Mouse (Mus musculus) liver, embryonic 15.5 days (tissue): ENCODE data around the gene Faim2. TPM values are rescaled to one million over a fixed set of nuclear protein-coding genes. Genes with fewer than 3 reads are reported as not detected.
A peak's percentile ranks its signal among the peaks of the same experiment; 100 is the strongest.

Source experiments
- ATAC-seq: fragments of 200-750 bp; cut with Nextera tagmentation; 2 replicates; pipeline ENCODE4 v1.8.0; 2017; ENCODE audit warnings: moderate number of reproducible peaks, mild to moderate bottlenecking, moderate library complexity; ENCODE audit not compliant: insufficient read depth
- H3K27ac ChIP-seq: fragments of 300-500 bp; sonication (generic); replicated peaks from 2 replicates; pipeline ENCODE4 v1.5.1; 2015; ENCODE audit warnings: mild to moderate bottlenecking, inconsistent platforms
- H3K27me3 ChIP-seq: fragments of 300-500 bp; sonication (generic); 2 replicates; pipeline ENCODE4 v1.6.1; 2015; ENCODE audit warnings: mild to moderate bottlenecking, inconsistent platforms
- H3K36me3 ChIP-seq: fragments of 300-500 bp; sonication (generic); replicated peaks from 2 replicates; pipeline ENCODE4 v1.6.1; 2015; ENCODE audit warnings: moderate library complexity, mild to moderate bottlenecking, inconsistent platforms
- H3K4me1 ChIP-seq: fragments of 300-500 bp; sonication (generic); replicated peaks from 2 replicates; pipeline ENCODE4 v1.6.1; 2015; ENCODE audit warnings: inconsistent platforms
- H3K4me2 ChIP-seq: fragments of 300-500 bp; sonication (generic); 2 replicates; pipeline ENCODE4 v1.6.1; 2015; ENCODE audit warnings: moderate library complexity, mild to moderate bottlenecking, inconsistent platforms
- H3K4me3 ChIP-seq: fragments of 300-500 bp; sonication (generic); replicated peaks from 2 replicates; pipeline ENCODE4 v1.5.1; 2015; ENCODE audit warnings: mild to moderate bottlenecking, inconsistent platforms
- H3K9ac ChIP-seq: fragments of 300-500 bp; sonication (generic); 2 replicates; pipeline ENCODE4 v1.6.1; 2015; ENCODE audit warnings: moderate library complexity, mild to moderate bottlenecking, inconsistent platforms
- H3K9me3 ChIP-seq: fragments of 300-500 bp; sonication (generic); replicated peaks from 2 replicates; pipeline ENCODE4 v1.6.1; 2016; ENCODE audit warnings: inconsistent platforms
- WGBS: fragments of 180-500 bp; shearing (Covaris S2); methylation state at CpG from one replicate; pipeline ENCODE4 v1.1.7; 2015; ENCODE audit warnings: mixed read lengths; ENCODE audit not compliant: insufficient replicate concordance; 5-methylcytosine and 5-hydroxymethylcytosine counted together
- polyA plus RNA-seq: library from polyadenylated mRNA; unstranded; fragments of >200 nt; fragmentation: Nextera tagmentation; extraction: Ambion mirVana; gene quantifications from 2 replicates; pipeline ENCODE4 v1.2.1, GENCODE M21; 2015

The Faim2 gene
- polyA plus RNA-seq, 1 experiment from 2014 or later, result 0.13 TPM

GRCm38 (mm10) chr15:99484745-99485144 is 43.2 kb downstream of the Faim2 start:
- no peak overlapping the region for H3K27ac ChIP-seq
- 29% methylated on average over 6 of the region's 6 CpGs for WGBS

DNA sequence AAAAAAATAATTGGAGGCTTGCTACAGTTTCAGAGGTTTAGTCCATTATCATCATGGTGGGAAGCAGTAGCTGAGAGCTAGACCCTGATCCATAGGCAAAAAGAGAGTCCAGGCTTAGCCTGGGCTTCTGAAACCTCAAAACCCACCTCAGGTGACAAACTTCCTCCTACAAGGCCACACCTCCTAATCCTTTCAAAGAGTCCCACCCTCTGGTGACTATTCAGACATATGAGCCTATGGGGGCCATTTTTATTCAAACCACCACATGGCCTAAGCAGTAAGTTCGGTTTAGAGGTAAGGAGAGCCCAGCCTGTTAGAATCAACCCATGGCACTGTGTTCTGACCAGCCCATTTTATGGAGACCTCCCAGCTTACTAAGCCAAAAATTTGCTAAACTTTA is 52.2 kb downstream of the Faim2 start:
- H3K27ac ChIP-seq, result no peak overlapping the region
- H3K36me3 ChIP-seq, result no peaks in the 10 kb centered on the region
- WGBS, result 42% methylated on average over 1 of the region's 1 CpGs
- H3K4me2 ChIP-seq, result no peak overlapping the region
- H3K9me3 ChIP-seq, result no peaks in the 10 kb centered on the region
- ATAC-seq, result no peak
- H3K9ac ChIP-seq, result no peak overlapping the region
- H3K4me3 ChIP-seq, result no peak overlapping the region
- 0 out of 2 replicates have a peak, but pooled peaks cover 3% of the 10 kb centered on the region for H3K27me3 ChIP-seq
- H3K4me1 ChIP-seq, result peaks cover 19% of the 10 kb centered on the region

More at GRCm38 (mm10) chr15:99484745-99485144, 43.2 kb downstream of the Faim2 start:
- H3K36me3 ChIP-seq, result no peaks in the 10 kb centered on the region
- no peaks in the 10 kb centered on the region for H3K9me3 ChIP-seq
- no peak overlapping the region for H3K9ac ChIP-seq
- H3K4me2 ChIP-seq, result no peak overlapping the region
- ATAC-seq, result no peak
- no peak overlapping the region for H3K4me3 ChIP-seq
- H3K27me3 ChIP-seq, result peaks cover 3% of the 10 kb centered on the region
- no peaks in the 10 kb centered on the region for H3K4me1 ChIP-seq

- Histone ChIP-seq H3K4me2 (peak within 1 kb of the TSS; percentile 91), H3K9me3 (no peaks in the 10 kb centered on the region), H3K27ac (peak within 1 kb of the TSS; percentile 82), H3K4me3 (peak within 1 kb of the TSS; percentile 86), H3K36me3 (peaks cover 3% of the 10 kb centered on the region; the same call in 1 of the 2 replicates), H3K27me3 (0 out of 2 replicates have a peak, but pooled peaks cover 3% of the 10 kb centered on the region), H3K4me1 (peaks cover 24% of the 10 kb centered on the region), H3K9ac (peak within 1 kb of the TSS; percentile 79)
- WGBS, result under 1% methylated on average over 26 of the region's 26 CpGs
- ATAC-seq, result peak; percentile 79
Measured at GRCm38 (mm10) chr15:99474576-99474926, 53.4 kb downstream of the Faim2 start, which contains the start of gene Bcdin3d. Gene Bcdin3d, minus strand, starts transcription at chr15:99474730.

GRCm38 (mm10) chr15:99473801-99474575 is 54.0 kb downstream of the Faim2 start:
- H3K4me3 ChIP-seq, result peak overlapping the region; percentile 86
- peak; percentile 68 for ATAC-seq
- H3K9me3 ChIP-seq, result no peaks in the 10 kb centered on the region
- H3K27ac ChIP-seq, result peak overlapping the region; percentile 82
- WGBS, result 1% methylated on average over 38 of the region's 38 CpGs
- H3K27me3 ChIP-seq, result no peaks in the 10 kb centered on the region
- H3K9ac ChIP-seq, result peak overlapping the region; percentile 79
- H3K4me2 ChIP-seq, result peak overlapping the region; percentile 91
- H3K4me1 ChIP-seq, result peaks cover 24% of the 10 kb centered on the region
- H3K36me3 ChIP-seq, result peaks cover 3% of the 10 kb centered on the region; the same call in 1 of the 2 replicates

GRCm38 (mm10) chr15:99472972-99473371 is 55.0 kb downstream of the Faim2 start:
- no peak overlapping the region; the same call in 1 of the 2 replicates for H3K4me2 ChIP-seq
- H3K4me3 ChIP-seq, result no peak overlapping the region
- H3K4me1 ChIP-seq, result peaks cover 24% of the 10 kb centered on the region
- ATAC-seq, result no peak
- peaks cover 3% of the 10 kb centered on the region; the same call in 1 of the 2 replicates for H3K36me3 ChIP-seq
- WGBS, result 53% methylated on average over 7 of the region's 7 CpGs
- no peaks in the 10 kb centered on the region for H3K27me3 ChIP-seq
- no peak overlapping the region for H3K27ac ChIP-seq
- no peaks in the 10 kb centered on the region for H3K9me3 ChIP-seq
- H3K9ac ChIP-seq, result no peak overlapping the region

DNA sequence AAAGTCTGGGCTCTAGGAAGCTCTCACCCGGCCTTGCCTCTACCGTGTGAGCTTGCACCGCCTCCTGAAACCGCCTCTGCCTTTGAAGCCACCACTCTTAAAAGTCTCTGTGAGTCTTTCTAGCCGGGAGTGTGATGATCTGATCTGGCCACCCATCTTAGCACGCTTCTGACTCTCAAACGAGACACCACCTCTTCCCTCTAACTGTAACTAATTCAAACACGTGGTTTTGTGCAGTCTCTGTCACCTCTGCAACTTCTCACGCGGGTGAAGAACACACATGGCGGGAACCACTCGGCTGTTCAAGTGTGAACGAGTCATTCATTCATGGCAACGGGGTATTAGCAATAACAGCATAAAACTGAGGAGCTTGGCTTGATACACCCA is 56.3 kb downstream of the Faim2 start:
- 57% methylated on average over 14 of the region's 14 CpGs for WGBS
- no peak for ATAC-seq

GRCm38 (mm10) chr15:99470971-99471676 is 56.8 kb downstream of the Faim2 start:
- Histone ChIP-seq H3K9ac (no peak overlapping the region), H3K4me1 (peaks cover 24% of the 10 kb centered on the region), H3K36me3 (peaks cover 3% of the 10 kb centered on the region; the same call in 1 of the 2 replicates), H3K4me2 (0 out of 2 replicates have a peak overlapping the region, but pooled peaks have one; percentile 10), H3K4me3 (no peak overlapping the region), H3K27me3 (no peaks in the 10 kb centered on the region), H3K9me3 (no peaks in the 10 kb centered on the region), H3K27ac (no peak overlapping the region)
- ATAC-seq, result no peak
- WGBS, result 52% methylated on average over 17 of the region's 17 CpGs

More for the DNA sequence above, 56.3 kb downstream of the Faim2 start:
- H3K4me3 ChIP-seq, result no peak overlapping the region
- no peaks in the 10 kb centered on the region for H3K9me3 ChIP-seq
- peaks cover 24% of the 10 kb centered on the region for H3K4me1 ChIP-seq
- no peak overlapping the region for H3K9ac ChIP-seq
- H3K36me3 ChIP-seq, result peaks cover 3% of the 10 kb centered on the region; the same call in 1 of the 2 replicates
- no peaks in the 10 kb centered on the region for H3K27me3 ChIP-seq
- H3K4me2 ChIP-seq, result no peak overlapping the region
- H3K27ac ChIP-seq, result no peak overlapping the region

DNA sequence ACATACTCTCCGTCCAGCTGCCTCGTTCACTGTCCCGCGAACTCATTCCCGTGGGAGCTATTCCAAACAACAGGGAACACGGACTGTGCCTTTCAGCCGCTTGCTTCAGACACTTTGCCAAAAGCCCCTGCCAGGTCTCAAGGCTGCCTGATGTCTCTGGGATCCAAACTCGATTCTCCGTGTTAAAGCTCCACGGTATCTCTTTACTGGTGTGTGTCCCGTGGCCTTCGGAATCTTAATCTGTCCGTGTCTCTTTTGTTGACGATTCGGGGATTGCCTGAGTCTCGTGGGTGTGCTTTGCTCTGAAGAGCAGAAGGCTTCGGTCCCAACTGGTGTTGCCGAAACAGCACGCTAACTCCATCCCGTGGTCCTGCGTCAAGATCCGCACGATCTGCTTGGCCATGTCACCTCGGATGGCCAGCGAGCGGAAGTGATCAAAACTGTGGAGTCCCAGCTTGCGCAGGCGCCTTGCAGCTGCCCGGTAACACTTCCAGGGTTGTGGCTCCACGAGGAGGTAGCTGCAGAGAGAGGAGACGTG is 57.7 kb downstream of the Faim2 start:
- no peak for ATAC-seq
- Histone ChIP-seq H3K27me3 (no peaks in the 10 kb centered on the region), H3K9ac (no peak overlapping the region), H3K36me3 (peaks cover 3% of the 10 kb centered on the region; the same call in 1 of the 2 replicates), H3K4me2 (no peak overlapping the region), H3K9me3 (no peaks in the 10 kb centered on the region), H3K4me3 (no peak overlapping the region), H3K27ac (no peak overlapping the region), H3K4me1 (peaks cover 24% of the 10 kb centered on the region)
- 82% methylated on average over 31 of the region's 31 CpGs for WGBS

- H3K4me2 ChIP-seq, result no peak overlapping the region; the same call in 1 of the 2 replicates
- H3K27ac ChIP-seq, result no peak overlapping the region
- H3K4me3 ChIP-seq, result no peak overlapping the region
- H3K9me3 ChIP-seq, result no peaks in the 10 kb centered on the region
- H3K9ac ChIP-seq, result no peak overlapping the region
- peaks cover 22% of the 10 kb centered on the region for H3K4me1 ChIP-seq
- no peak for ATAC-seq
- H3K36me3 ChIP-seq, result peaks cover 3% of the 10 kb centered on the region; the same call in 1 of the 2 replicates
- H3K27me3 ChIP-seq, result no peaks in the 10 kb centered on the region
- WGBS, result 70% methylated on average over 4 of the region's 4 CpGs
Measured at GRCm38 (mm10) chr15:99469736-99470135, 58.2 kb downstream of the Faim2 start.

GRCm38 (mm10) chr15:99469067-99469466 is 58.9 kb downstream of the Faim2 start:
- Histone ChIP-seq H3K4me3 (no peak overlapping the region), H3K27me3 (no peaks in the 10 kb centered on the region), H3K9me3 (no peaks in the 10 kb centered on the region), H3K4me2 (no peak overlapping the region), H3K36me3 (peaks cover 3% of the 10 kb centered on the region; the same call in 1 of the 2 replicates), H3K9ac (no peak overlapping the region), H3K4me1 (peaks cover 15% of the 10 kb centered on the region), H3K27ac (no peak overlapping the region)
- 29% methylated on average over 3 of the region's 3 CpGs for WGBS
- no peak for ATAC-seq

- no peak overlapping the region for H3K4me2 ChIP-seq
- 67% methylated on average over 13 of the region's 13 CpGs for WGBS
- no peak for ATAC-seq
- peaks cover 6% of the 10 kb centered on the region; the same call in 1 of the 2 replicates for H3K4me1 ChIP-seq
- no peaks in the 10 kb centered on the region for H3K9me3 ChIP-seq
- no peaks in the 10 kb centered on the region for H3K27me3 ChIP-seq
- no peak overlapping the region for H3K4me3 ChIP-seq
- H3K36me3 ChIP-seq, result no peaks in the 10 kb centered on the region
- H3K9ac ChIP-seq, result no peak overlapping the region
- H3K27ac ChIP-seq, result no peak overlapping the region
Measured at GRCm38 (mm10) chr15:99463194-99463593, 64.8 kb downstream of the Faim2 start.
